Mouse (Mus musculus): Measurements from ENCODE around the gene Stt3b. TPM values are rescaled to one million over a fixed set of nuclear protein-coding genes. Genes with fewer than 3 reads are reported as not detected.

Stt3b gene
- polyA plus RNA-seq, 1 experiment, result 120 TPM

DNA sequence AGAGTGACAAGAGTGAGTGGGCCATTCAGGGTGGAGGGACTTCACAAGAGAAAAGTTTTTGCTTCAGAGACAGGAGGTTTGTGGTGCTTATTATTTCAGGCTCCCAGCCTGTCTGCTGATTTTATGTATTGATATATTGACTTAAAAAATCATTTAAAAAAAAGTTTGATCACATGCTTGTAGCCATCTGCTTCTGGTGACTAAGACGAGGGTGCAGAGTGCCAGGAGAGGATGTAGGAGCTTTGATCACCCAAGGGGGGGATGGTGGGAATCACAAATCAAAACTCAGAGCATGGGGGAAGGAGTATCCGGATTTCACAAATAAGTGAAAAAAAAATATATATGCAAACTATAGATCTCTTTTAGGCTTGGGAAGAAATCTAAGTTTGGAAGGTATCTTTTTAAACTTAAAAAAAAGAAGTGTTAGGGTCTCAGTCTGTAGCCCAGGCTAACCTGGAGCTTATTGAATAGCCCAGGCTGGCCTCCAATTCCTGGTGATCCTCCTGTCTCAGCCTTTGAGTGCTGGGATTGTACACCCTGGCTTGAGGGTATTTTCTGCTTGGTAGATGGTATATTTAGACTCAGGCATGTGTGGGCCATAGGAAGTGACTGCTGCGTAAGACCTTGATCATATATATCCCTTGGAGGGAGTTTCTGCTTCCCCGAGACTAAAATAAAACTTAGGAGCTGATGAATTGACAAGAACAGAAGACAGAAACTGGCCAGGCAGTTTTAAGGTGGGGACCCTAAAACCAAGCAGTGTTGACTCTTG, 39.7 kb upstream of the Stt3b start:
- Histone ChIP-seq H3K36me3 (ENCODE audit: control insufficient read depth, insufficient read depth, low read length, poor library complexity, severe bottlenecking) (no peaks in the 10 kb centered on the region), H3K4me1 (ENCODE audit: control insufficient read depth, insufficient read depth, low read length) (no peaks in the 10 kb centered on the region), H3K4me3 (ENCODE audit: low read depth, low read length) (no peak overlapping the region), H3K27me3 (ENCODE audit: control insufficient read depth, insufficient read depth, low read length, poor library complexity, severe bottlenecking) (no peaks in the 10 kb centered on the region; the same call in 1 of the 2 replicates), H3K9me3 (replicated peaks; ENCODE audit: control insufficient read depth, insufficient read depth, low read length, poor library complexity, severe bottlenecking) (no peaks in the 10 kb centered on the region), H3K27ac (ENCODE audit: insufficient read depth, low read length) (no peak overlapping the region), H3K9ac (ENCODE audit: low read depth, poor library complexity, severe bottlenecking) (no peak overlapping the region)
- TF ChIP-seq POLR2A (IDR thresholded peaks at IDR 0.05; ENCODE audit: insufficient read depth, low read length), result no peak
- no peak for TF ChIP-seq CTCF (IDR thresholded peaks at IDR 0.05; ENCODE audit: low read depth, low read length)

DNA sequence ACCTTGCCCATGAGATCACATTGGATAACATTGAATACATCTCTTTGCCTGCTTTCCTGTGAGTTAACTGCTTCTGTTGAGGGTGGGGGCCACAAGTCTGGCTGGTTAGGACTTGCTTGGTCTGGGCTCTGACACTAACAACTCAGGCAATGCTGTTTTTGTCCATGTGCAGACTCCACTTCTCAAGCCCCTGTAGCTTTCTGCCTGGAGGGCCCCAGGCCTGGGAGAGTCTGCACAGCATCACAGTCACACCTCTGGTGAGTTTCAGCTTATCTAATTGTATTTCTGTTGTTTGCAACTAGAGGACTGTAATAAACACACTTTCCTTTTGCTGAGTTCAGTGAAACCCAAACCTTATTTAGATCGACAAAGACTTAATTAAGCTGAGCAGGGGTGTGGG, 38.9 kb upstream of the Stt3b start:
- Histone ChIP-seq H3K9me3 (replicated peaks; ENCODE audit: control insufficient read depth, insufficient read depth, low read length, poor library complexity, severe bottlenecking) (no peaks in the 10 kb centered on the region), H3K27ac (ENCODE audit: insufficient read depth, low read length) (no peak overlapping the region), H3K4me3 (ENCODE audit: low read depth, low read length) (no peak overlapping the region), H3K9ac (ENCODE audit: low read depth, poor library complexity, severe bottlenecking) (no peak overlapping the region), H3K36me3 (ENCODE audit: control insufficient read depth, insufficient read depth, low read length, poor library complexity, severe bottlenecking) (no peaks in the 10 kb centered on the region), H3K4me1 (ENCODE audit: control insufficient read depth, insufficient read depth, low read length) (no peaks in the 10 kb centered on the region), H3K27me3 (ENCODE audit: control insufficient read depth, insufficient read depth, low read length, poor library complexity, severe bottlenecking) (no peaks in the 10 kb centered on the region; the same call in 1 of the 2 replicates)
- TF ChIP-seq POLR2A (IDR thresholded peaks at IDR 0.05; ENCODE audit: insufficient read depth, low read length), result no peak

GRCm38 (mm10) chr9:115344930-115345329, 34.7 kb upstream of the Stt3b start:
- Histone ChIP-seq H3K9me3 (replicated peaks; ENCODE audit: control insufficient read depth, insufficient read depth, low read length, poor library complexity, severe bottlenecking) (peaks cover 3% of the 10 kb centered on the region; the same call in 1 of the 2 replicates), H3K36me3 (ENCODE audit: control insufficient read depth, insufficient read depth, low read length, poor library complexity, severe bottlenecking) (no peaks in the 10 kb centered on the region), H3K4me3 (ENCODE audit: low read depth, low read length) (no peak overlapping the region), H3K9ac (ENCODE audit: low read depth, poor library complexity, severe bottlenecking) (no peak overlapping the region), H3K4me1 (ENCODE audit: control insufficient read depth, insufficient read depth, low read length) (no peaks in the 10 kb centered on the region), H3K27ac (ENCODE audit: insufficient read depth, low read length) (no peak overlapping the region), H3K27me3 (ENCODE audit: control insufficient read depth, insufficient read depth, low read length, poor library complexity, severe bottlenecking) (no peaks in the 10 kb centered on the region; the same call in 1 of the 2 replicates)
- no peak for TF ChIP-seq POLR2A (IDR thresholded peaks at IDR 0.05; ENCODE audit: insufficient read depth, low read length)
- no peak for TF ChIP-seq EP300 (IDR thresholded peaks at IDR 0.05; ENCODE audit: insufficient read depth, low read depth, low read length)
- TF ChIP-seq CTCF (IDR thresholded peaks at IDR 0.05; ENCODE audit: low read depth, low read length), result no peak

- H3K27ac ChIP-seq (ENCODE audit: insufficient read depth, low read length), result no peak overlapping the region
- H3K9ac ChIP-seq (ENCODE audit: low read depth, poor library complexity, severe bottlenecking), result no peak overlapping the region
- peaks cover 3% of the 10 kb centered on the region; the same call in 1 of the 2 replicates for H3K9me3 ChIP-seq (replicated peaks; ENCODE audit: control insufficient read depth, insufficient read depth, low read length, poor library complexity, severe bottlenecking)
- no peak overlapping the region for H3K4me3 ChIP-seq (ENCODE audit: low read depth, low read length)
- no peaks in the 10 kb centered on the region for H3K27me3 ChIP-seq (ENCODE audit: control insufficient read depth, insufficient read depth, low read length, poor library complexity, severe bottlenecking)
- H3K4me1 ChIP-seq (ENCODE audit: control insufficient read depth, insufficient read depth, low read length), result no peaks in the 10 kb centered on the region
- no peaks in the 10 kb centered on the region for H3K36me3 ChIP-seq (ENCODE audit: control insufficient read depth, insufficient read depth, low read length, poor library complexity, severe bottlenecking)
- TF ChIP-seq EP300 (IDR thresholded peaks at IDR 0.05; ENCODE audit: insufficient read depth, low read depth, low read length) (no peak), POLR2A (IDR thresholded peaks at IDR 0.05; ENCODE audit: insufficient read depth, low read length) (no peak)
These were observed 31.4 kb upstream of the Stt3b start for GRCm38 (mm10) chr9:115341576-115341975.

GRCm38 (mm10) chr9:115340212-115340815, 30.1 kb upstream of the Stt3b start:
- Histone ChIP-seq H3K4me3 (ENCODE audit: low read depth, low read length) (no peak overlapping the region), H3K4me1 (ENCODE audit: control insufficient read depth, insufficient read depth, low read length) (no peaks in the 10 kb centered on the region), H3K27ac (ENCODE audit: insufficient read depth, low read length) (no peak overlapping the region), H3K36me3 (ENCODE audit: control insufficient read depth, insufficient read depth, low read length, poor library complexity, severe bottlenecking) (no peaks in the 10 kb centered on the region), H3K9me3 (replicated peaks; ENCODE audit: control insufficient read depth, insufficient read depth, low read length, poor library complexity, severe bottlenecking) (peaks cover 3% of the 10 kb centered on the region; the same call in 1 of the 2 replicates), H3K9ac (ENCODE audit: low read depth, poor library complexity, severe bottlenecking) (no peak overlapping the region), H3K27me3 (ENCODE audit: control insufficient read depth, insufficient read depth, low read length, poor library complexity, severe bottlenecking) (no peaks in the 10 kb centered on the region)
- no peak for TF ChIP-seq POLR2A (IDR thresholded peaks at IDR 0.05; ENCODE audit: insufficient read depth, low read length)
- no peak for TF ChIP-seq CTCF (IDR thresholded peaks at IDR 0.05; ENCODE audit: low read depth, low read length)
- TF ChIP-seq EP300 (IDR thresholded peaks at IDR 0.05; ENCODE audit: insufficient read depth, low read depth, low read length), result no peak

DNA sequence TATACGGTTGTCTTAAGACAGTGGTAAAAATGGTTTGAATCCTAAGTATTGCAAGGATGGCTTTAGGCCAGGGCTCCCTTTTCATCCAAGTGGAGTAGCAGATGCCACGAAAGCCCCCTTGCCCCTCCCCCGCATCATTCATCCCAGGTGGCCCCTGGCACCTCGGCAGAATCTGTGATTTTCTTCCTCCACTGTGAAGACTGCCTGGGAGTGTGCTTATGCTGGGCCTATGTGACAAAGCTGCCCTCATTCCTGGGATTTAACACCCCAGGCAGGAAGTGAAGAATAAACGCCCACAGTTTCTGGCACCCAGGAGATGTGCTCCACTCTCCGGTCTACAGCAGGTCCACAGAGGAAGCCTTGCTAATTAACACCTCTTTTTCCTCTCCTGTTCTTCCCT, 28.6 kb upstream of the Stt3b start:
- Histone ChIP-seq H3K4me1 (ENCODE audit: control insufficient read depth, insufficient read depth, low read length) (no peaks in the 10 kb centered on the region), H3K27me3 (ENCODE audit: control insufficient read depth, insufficient read depth, low read length, poor library complexity, severe bottlenecking) (no peaks in the 10 kb centered on the region), H3K27ac (ENCODE audit: insufficient read depth, low read length) (no peak overlapping the region), H3K36me3 (ENCODE audit: control insufficient read depth, insufficient read depth, low read length, poor library complexity, severe bottlenecking) (no peaks in the 10 kb centered on the region), H3K9ac (ENCODE audit: low read depth, poor library complexity, severe bottlenecking) (no peak overlapping the region), H3K4me3 (ENCODE audit: low read depth, low read length) (no peak overlapping the region), H3K9me3 (replicated peaks; ENCODE audit: control insufficient read depth, insufficient read depth, low read length, poor library complexity, severe bottlenecking) (peaks cover 3% of the 10 kb centered on the region; the same call in 1 of the 2 replicates)
- TF ChIP-seq CTCF (IDR thresholded peaks at IDR 0.05; ENCODE audit: low read depth, low read length), result no peak

All from ES-Bruce4 (cell line).